ENCODE assay signal across 38 mouse cellular contexts in the genomic region with DNA sequence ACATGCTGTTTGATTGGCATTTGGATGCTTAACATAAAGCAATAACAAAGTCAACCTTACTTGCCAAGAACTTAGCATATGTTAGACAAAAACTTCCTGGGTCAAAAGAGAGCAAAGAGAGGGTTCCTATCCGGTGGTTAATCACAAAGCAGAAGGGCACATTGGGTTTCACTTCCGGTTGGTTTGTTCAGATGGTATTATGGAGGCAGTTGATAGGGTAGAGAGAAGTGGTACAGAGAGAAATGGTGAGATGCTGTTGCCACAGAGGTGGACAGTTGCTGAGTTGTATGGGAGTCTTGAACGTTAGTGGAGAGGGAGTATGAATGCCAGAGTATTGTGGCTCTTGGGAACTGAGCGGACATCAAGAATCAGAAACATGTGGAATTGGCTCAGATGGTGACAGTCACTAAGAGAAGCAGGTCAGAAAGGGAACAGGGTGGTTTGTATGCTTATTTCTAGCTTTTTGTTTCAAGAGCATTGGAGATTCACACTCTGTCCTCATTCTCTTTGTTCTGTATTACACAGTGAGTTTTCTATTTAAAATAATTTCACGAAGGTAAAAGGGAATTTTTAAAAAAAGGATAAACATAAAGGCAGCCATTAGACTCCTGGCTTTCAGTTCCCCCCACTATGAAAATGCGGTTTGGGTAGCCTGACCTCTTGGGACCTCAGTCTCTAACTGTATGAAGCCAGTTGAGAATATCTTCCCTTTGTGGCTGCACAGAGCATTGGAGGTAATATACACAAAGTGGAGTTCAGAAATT. TPM values are rescaled to one million over a fixed set of nuclear protein-coding genes. Genes with fewer than 3 reads are reported as not detected.
A peak's percentile ranks its signal among the peaks of the same experiment; 100 is the strongest.
DNase-seq lines count a peak whose midpoint lies in the region; ATAC-seq and TF ChIP-seq lines count a peak whose summit lies in the region.
"Had no signal": no experiment of that assay in that cellular context is flagged by ENCODE, and none has a peak within 500 bp of the region (broad histone marks: within the 10 kb centered on the region; RNA-seq: fewer than 3 reads in every experiment).

No protein-coding gene starts in this region.

- TF ChIP-seq POLR2A in bone marrow, adult 2 months (IDR thresholded peaks at IDR 0.05; ENCODE audit: borderline replicate concordance, control insufficient read depth, low read depth, low read length), result no peak

- no peak overlapping the region for H3K4me3 ChIP-seq in bone marrow, adult 2 months (replicated peaks; ENCODE audit: control insufficient read depth, low read depth, low read length)
- H3K4me3 ChIP-seq: embryonic facial prominence, embryonic 13.5 days; erythroblast, embryonic 14.5 days; forebrain, embryonic 13.5 days; heart, embryonic 13.5 days; hindbrain, embryonic 12.5 days; limb, embryonic 10.5 days had no signal

- TF ChIP-seq CTCF in bone marrow, adult 2 months (IDR thresholded peaks at IDR 0.05; ENCODE audit: control insufficient read depth, insufficient read depth, low read length), result no peak

- H3K4me1 ChIP-seq in bone marrow, adult 2 months (ENCODE audit: control insufficient read depth, insufficient read depth, low read length), result peaks cover 7% of the 10 kb centered on the region
- H3K4me1 ChIP-seq: forebrain, embryonic 13.5 days; heart, embryonic 13.5 days; hindbrain, embryonic 12.5 days; limb, embryonic 10.5 days had no signal

- WGBS in bone marrow, adult 2 months, result 45% methylated on average over 6 of the region's 6 CpGs

- peak overlapping the region; percentile 64; the same call in 1 of the 2 replicates for H3K27ac ChIP-seq in bone marrow, adult 2 months (ENCODE audit: control insufficient read depth, insufficient read depth, low read depth, low read length, poor library complexity)
- H3K27ac ChIP-seq: embryonic facial prominence, embryonic 13.5 days; forebrain, embryonic 13.5 days; heart, embryonic 13.5 days; hindbrain, embryonic 12.5 days; limb, embryonic 10.5 days; macrophage had no signal

- peak; percentile 22 for DNase-seq in 416B (ENCODE audit: low read depth)
- peak; percentile 59 for DNase-seq in CD4-positive helper T cell, adult 2 months (ENCODE audit: low read depth, low spot score)
- DNase-seq in cerebellum, postnatal 10 days, result no peak
- no peak for DNase-seq in heart, adult 9 months (ENCODE audit: low spot score in 2 of 2)
- DNase-seq in Muller cell, postnatal 12 days (ENCODE audit: inconsistent ontology term), result no peak
- DNase-seq: cerebellum, adult 18-20 months; cerebellum, postnatal 25 days; embryo, embryonic 11 days; heart, adult 11 months; heart, postnatal 14 days; kidney, adult 8-10 months; kidney, postnatal 14 days; liver; right cerebral cortex, postnatal 14 days; spleen, adult 18-20 months; thymus, postnatal 4 days had no signal

- peak; percentile 45 for ATAC-seq in megakaryocyte progenitor cell, adult 5-6 weeks (replicated peaks; ENCODE audit: poor library complexity)
- no peak for ATAC-seq in erythroid progenitor cell, adult 5-6 weeks (replicated peaks; ENCODE audit: low FRiP score, poor library complexity, severe bottlenecking)
- ATAC-seq: forebrain, embryonic 13.5 days; lung, postnatal 0 days had no signal

RNA-seq across cellular contexts. Expression of gene Il2ra, which starts 19.7 kb away (rescaled TPM):
- polyA plus RNA-seq in bone marrow, adult 2 months (2011; ENCODE audit: insufficient read depth, insufficient read length, low replicate concordance, missing spikeins), result 0.57 and 3.9 TPM in 2 replicates
- not detected in 2 replicates for total RNA-seq in megakaryocyte progenitor cell, adult 5-6 weeks (2015)
- not detected in 2 replicates for total RNA-seq in megakaryocyte progenitor cell, adult 5-6 weeks (2017)
- 11.9 and 14.7 TPM in 2 replicates for total RNA-seq in erythroid progenitor cell, adult 5-6 weeks (2015; ENCODE audit: low replicate concordance)
- 1.3 and 5.4 TPM in 2 replicates for total RNA-seq in erythroid progenitor cell, adult 5-6 weeks (2017; ENCODE audit: low replicate concordance)
- total RNA-seq: midbrain, postnatal 0 days had no signal
- polyA plus RNA-seq: embryonic facial prominence, embryonic 13.5 days; forebrain, embryonic 13.5 days; G1E; hindbrain, embryonic 12.5 days; intestine, embryonic 14.5 days; limb, embryonic 10.5 days; liver, embryonic 16.5 days; midbrain, embryonic 11.5 days; midbrain, postnatal 0 days; stomach, embryonic 16.5 days had no signal

RNA-seq across cellular contexts. Expression of gene Gm17490, which starts 36.3 kb away (rescaled TPM):
- not detected in 2 replicates for polyA plus RNA-seq in bone marrow, adult 2 months (2011; ENCODE audit: insufficient read depth, insufficient read length, low replicate concordance, missing spikeins)
- not detected in 2 replicates for total RNA-seq in megakaryocyte progenitor cell, adult 5-6 weeks (2015)
- not detected in 2 replicates for total RNA-seq in megakaryocyte progenitor cell, adult 5-6 weeks (2017)
- not detected in 2 replicates for total RNA-seq in erythroid progenitor cell, adult 5-6 weeks (2015; ENCODE audit: low replicate concordance)
- not detected in 2 replicates for total RNA-seq in erythroid progenitor cell, adult 5-6 weeks (2017; ENCODE audit: low replicate concordance)
- total RNA-seq: adrenal gland, postnatal 4 days; G1E; gastrocnemius, adult 8-10 months; heart, postnatal 14 days; layer of hippocampus, adult 18-20 months; layer of hippocampus, postnatal 14 days; left cerebral cortex, adult 8-10 months; midbrain, postnatal 0 days had no signal
- polyA plus RNA-seq: embryonic facial prominence, embryonic 13.5 days; erythroblast, embryonic 14.5 days; forebrain, embryonic 13.5 days; G1E; heart, embryonic 13.5 days; hindbrain, embryonic 12.5 days; intestine, embryonic 14.5 days; limb, embryonic 10.5 days; liver, embryonic 16.5 days; lung, postnatal 0 days; macrophage; midbrain, embryonic 11.5 days; midbrain, postnatal 0 days; stomach, embryonic 16.5 days had no signal

RNA-seq across cellular contexts. Expression of gene Il15ra, which starts 42.8 kb away (rescaled TPM):
- 9.3 and 10.4 TPM in 2 replicates for polyA plus RNA-seq in bone marrow, adult 2 months (2011; ENCODE audit: insufficient read depth, insufficient read length, low replicate concordance, missing spikeins)
- 22.2 and 27.2 TPM in 2 replicates for total RNA-seq in megakaryocyte progenitor cell, adult 5-6 weeks (2015)
- 21.3 and 27.5 TPM in 2 replicates for total RNA-seq in megakaryocyte progenitor cell, adult 5-6 weeks (2017)
- total RNA-seq in erythroid progenitor cell, adult 5-6 weeks (2015; ENCODE audit: low replicate concordance), result 7.2 TPM in 1 of 2 replicates, not detected in the other
- 8.1 and 38.3 TPM in 2 replicates for total RNA-seq in erythroid progenitor cell, adult 5-6 weeks (2017; ENCODE audit: low replicate concordance)
- polyA plus RNA-seq: erythroblast, embryonic 14.5 days; G1E had no signal

RNA-seq across cellular contexts. Expression of gene Rbm17, which starts 58.4 kb away (rescaled TPM):
- 167 and 240 TPM in 2 replicates for polyA plus RNA-seq in bone marrow, adult 2 months (2011; ENCODE audit: insufficient read depth, insufficient read length, low replicate concordance, missing spikeins)
- total RNA-seq in megakaryocyte progenitor cell, adult 5-6 weeks (2015), result 137 and 153 TPM in 2 replicates
- 129 and 175 TPM in 2 replicates for total RNA-seq in megakaryocyte progenitor cell, adult 5-6 weeks (2017)
- 77.5 and 105 TPM in 2 replicates for total RNA-seq in erythroid progenitor cell, adult 5-6 weeks (2015; ENCODE audit: low replicate concordance)
- total RNA-seq in erythroid progenitor cell, adult 5-6 weeks (2017; ENCODE audit: low replicate concordance), result 34.4 and 55.2 TPM in 2 replicates

Comparison
In these comparisons a context has a peak if more than half of its experiments do, and no peak if none do; other contexts are left out.
1. DNase-seq: peak in 416B (single experiment) and CD4-positive helper T cell, adult 2 months (single experiment); none in cerebellum, postnatal 10 days (0 of 2), heart, adult 9 months (0 of 2) and Muller cell, postnatal 12 days (single experiment).